Mouse (Mus musculus): ENCODE measurements around the gene Vmn1r208.
"Not testable (repeated sequence)": the region's sequence is repeated elsewhere in the genome, so short reads cannot be mapped to it uniquely, and the experiment has no call there.

Gene Vmn1r208

DNA sequence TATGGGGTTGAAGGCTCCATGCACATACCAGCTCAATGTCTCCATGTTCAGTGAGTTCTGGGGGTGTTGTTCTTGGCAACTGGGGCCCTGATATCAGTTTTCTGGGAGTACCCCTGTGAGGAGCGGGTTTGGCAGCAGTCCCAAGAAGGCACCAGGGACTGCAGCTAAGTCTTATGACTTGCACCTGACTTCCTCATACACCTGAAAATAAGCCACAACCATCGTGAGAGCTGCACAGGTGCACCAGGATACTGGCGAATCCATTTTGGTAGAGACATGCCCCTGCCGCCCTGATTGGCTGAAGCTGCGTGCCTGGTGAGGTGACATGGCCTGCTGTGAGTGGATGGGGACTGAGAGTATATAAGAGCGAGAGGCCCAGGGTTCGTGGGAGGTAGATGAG is at the start of gene Vmn1r208:
Gene Vmn1r208, minus strand, starts transcription at position 101 of the 400 bp plus-strand sequence.
- not testable (repeated sequence) for DNase-seq (ENCODE audit: low spot score in 2 of 2)

GRCm38 (mm10) chr13:22821601-22822000 is 44.4 kb upstream of the Vmn1r208 start:
- DNase-seq (ENCODE audit: low spot score in 2 of 2) = not testable (repeated sequence)

- DNase-seq (ENCODE audit: low spot score in 2 of 2) = not testable (repeated sequence)
These were observed 32.4 kb upstream of the Vmn1r208 start, which contains the start of gene Vmn1r209 for GRCm38 (mm10) chr13:22809582-22809981. TSS of gene Vmn1r209 (minus strand) at chr13:22809682.

GRCm38 (mm10) chr13:22788096-22788495 is 10.9 kb upstream of the Vmn1r208 start:
- DNase-seq (ENCODE audit: low spot score in 2 of 2) = not testable (repeated sequence)

- not testable (repeated sequence) for DNase-seq (ENCODE audit: low spot score in 2 of 2)
These were observed 7.0 kb upstream of the Vmn1r208 start for GRCm38 (mm10) chr13:22784159-22784558.

DNA sequence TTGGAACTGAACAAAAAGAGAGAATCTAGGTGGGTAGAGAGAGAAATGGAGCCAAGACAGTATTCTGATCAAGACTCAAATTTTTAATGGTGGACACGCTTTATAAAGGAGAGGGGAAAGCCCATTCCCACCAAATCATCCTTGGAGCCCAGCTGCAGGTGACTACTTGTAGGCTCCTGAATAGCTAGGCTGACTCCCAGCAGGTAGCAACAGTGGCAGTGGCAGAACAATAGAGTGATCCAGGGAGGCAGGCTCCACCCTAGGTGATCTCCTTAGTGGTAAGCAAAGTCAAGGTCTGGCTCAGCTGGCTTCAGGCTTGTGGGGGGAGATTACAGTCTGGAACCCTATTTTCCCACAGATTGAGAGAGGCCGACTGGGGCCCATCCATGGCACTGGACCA is 5.6 kb downstream of the Vmn1r208 start:
- DNase-seq (ENCODE audit: low spot score in 2 of 2) = not testable (repeated sequence)

DNA sequence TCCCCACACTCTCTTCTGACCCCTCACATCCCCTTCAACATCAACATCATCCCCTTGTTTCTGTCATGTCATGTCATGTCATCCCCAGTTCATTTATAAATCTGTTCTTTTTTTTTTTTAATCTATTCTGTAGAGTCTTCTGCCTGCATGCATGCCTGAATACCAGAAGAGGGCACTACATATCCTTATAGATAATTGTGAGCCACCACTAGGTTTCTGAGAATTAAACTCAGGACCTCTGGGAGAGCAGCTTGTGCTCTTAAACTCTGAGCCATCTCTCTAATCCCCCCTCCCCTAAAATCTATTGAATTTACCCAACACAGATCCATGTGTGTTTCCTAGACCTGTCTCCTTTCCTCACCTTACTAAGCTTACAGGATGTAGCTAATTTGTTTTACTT is 29.7 kb downstream of the Vmn1r208 start:
- DNase-seq (ENCODE audit: low spot score in 2 of 2) = no peak

DNA sequence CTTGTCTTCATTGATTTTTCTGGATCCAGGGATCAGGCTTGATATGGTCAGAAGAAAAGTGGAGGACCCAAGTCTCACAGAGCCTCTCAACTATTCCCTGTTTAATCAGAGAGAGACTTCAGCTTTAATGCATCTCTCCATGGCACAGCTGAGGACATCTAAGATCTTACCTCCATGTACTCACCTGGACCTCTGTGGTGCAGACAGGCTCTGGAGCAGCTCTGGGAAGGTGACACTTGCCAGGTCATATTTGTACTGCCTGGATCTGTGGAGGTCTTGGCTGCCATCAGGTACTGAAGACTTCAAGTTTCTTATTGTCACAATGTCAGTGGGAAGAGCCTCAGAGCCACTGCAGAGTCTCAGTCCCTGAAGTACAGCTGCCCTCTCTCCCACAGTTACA is 47.7 kb downstream of the Vmn1r208 start, which contains the start of gene Vmn1r207-ps:
Gene Vmn1r207-ps, minus strand, starts transcription at position 101 of the 400 bp plus-strand sequence.
- not testable (repeated sequence) for DNase-seq (ENCODE audit: low spot score in 2 of 2)
